Mouse (Mus musculus) megakaryocyte, adult 5-6 weeks (primary cell): ENCODE measurements around the gene Mast4. TPM values are rescaled to one million over a fixed set of nuclear protein-coding genes. Genes with fewer than 3 reads are reported as not detected.
"Not testable (repeated sequence)": the region's sequence is repeated elsewhere in the genome, so short reads cannot be mapped to it uniquely, and the experiment has no call there.

Experiments used
- ATAC-seq: 2 replicates; pipeline ENCODE4 v1.8.0; 2016; ENCODE audit warnings: mild to moderate bottlenecking, inconsistent platforms; ENCODE audit not compliant: poor library complexity, severe bottlenecking
- total RNA-seq, 2 experiments: library from RNA; stranded (forward) in 1 of 2; stranded (reverse) in 1 of 2; fragments of 153-499, 151-499 nt in 1 of 2; fragments of 221-1000, 200-1000 nt in 1 of 2; gene quantifications; 2 replicates each; pipeline versions ENCODE4 v1.2.3 to v1.2.4; 2015 to 2017

Gene Mast4
- total RNA-seq, 2 experiments from 2014 or later, result 0.26 to 1.2 TPM

GRCm38 (mm10) chr13:102768512-102768911 lies 565.8 kb downstream of the Mast4 start:
- ATAC-seq, result no peak

- ATAC-seq, result no peak
Observed at GRCm38 (mm10) chr13:102767110-102767509, 567.2 kb downstream of the Mast4 start.

DNA sequence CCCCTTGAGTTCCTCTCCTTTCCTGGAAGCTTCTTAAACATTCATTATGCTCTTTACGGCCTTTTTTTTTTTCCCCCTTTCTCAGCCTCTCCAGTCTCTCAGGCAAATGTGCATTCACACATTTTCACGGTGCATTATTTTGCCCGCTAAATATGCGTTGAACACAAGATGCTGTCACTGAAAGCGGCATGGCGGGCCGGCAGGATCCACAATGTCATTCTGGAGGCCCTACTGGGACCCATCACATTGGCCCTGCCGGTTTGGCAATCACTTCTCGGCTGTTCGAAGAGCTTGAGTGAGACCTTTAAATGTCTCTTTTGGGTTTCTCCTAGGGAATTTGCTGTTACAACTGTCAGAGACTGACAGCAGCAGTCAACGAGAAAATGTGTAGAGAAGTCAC lies 569.1 kb downstream of the Mast4 start:
- ATAC-seq, result no peak

- ATAC-seq, result no peak
Observed at GRCm38 (mm10) chr13:102764218-102764617, 570.1 kb downstream of the Mast4 start.

GRCm38 (mm10) chr13:102762203-102762602 lies 572.1 kb downstream of the Mast4 start:
- ATAC-seq, result no peak

- ATAC-seq, result no peak
Observed at GRCm38 (mm10) chr13:102761410-102761809, 572.9 kb downstream of the Mast4 start.

DNA sequence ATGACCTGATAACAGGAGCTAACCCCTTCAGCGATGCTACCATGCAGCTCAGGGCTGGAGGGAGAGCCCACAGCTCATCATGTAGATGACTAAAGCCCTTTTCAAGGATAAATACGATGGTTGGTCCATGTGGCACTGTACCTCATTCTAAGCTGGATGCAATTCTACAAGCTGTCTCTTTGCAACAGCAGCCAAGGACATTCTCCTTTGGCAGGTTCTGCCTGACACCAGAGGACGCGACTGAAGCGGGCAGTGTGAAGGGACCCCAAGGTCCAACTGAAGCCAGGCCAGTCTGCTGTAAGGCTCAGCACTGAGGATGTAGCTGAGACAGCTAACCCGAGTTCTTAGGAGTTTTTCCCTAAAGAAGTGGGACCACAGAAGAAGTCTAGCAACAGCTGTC lies 576.3 kb downstream of the Mast4 start:
- no peak for ATAC-seq

DNA sequence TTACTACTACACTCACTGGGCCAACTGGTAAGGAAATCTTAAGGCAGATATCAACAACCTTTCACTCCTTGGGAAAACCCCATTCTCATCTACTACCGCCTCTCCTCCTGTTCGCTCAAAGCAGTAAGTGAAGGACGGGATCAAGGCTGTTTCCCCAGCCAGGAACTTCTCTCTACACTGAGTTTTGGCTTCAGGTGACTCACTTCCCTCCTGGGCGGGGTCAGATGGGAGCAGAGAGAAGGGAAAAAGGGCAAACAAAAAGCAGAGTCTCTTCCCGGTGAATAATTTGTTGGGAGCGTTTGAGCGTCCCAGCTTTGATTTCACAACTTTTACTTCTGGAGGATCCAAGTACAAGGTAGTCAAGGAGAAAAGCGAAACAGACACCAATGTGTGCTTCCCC lies 578.2 kb downstream of the Mast4 start:
- ATAC-seq, result no peak

GRCm38 (mm10) chr13:102755124-102755523 lies 579.2 kb downstream of the Mast4 start:
- no peak for ATAC-seq

- ATAC-seq, result 0 out of 2 replicates have a peak, but pooled peaks have one; percentile 8
Observed at GRCm38 (mm10) chr13:102753714-102754556, 580.4 kb downstream of the Mast4 start.

DNA sequence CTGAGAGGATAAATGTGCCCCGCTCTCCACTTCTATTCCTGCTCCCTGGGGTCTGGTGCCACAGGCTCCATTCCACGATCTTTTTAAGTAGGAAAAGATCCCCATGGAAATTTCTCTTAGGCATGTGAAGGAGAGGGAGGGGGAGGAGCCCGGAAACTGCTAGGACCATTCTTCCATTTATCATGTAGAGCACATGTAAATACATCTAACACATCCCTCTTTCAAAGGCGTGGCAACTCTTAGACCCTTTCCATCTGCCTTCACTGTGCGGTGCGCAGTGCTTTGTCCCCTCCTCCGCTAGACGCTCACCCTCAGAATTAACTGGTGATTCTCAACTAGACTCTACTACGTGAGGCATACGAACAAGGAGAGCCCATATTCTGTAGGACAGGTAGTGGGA lies 584.4 kb downstream of the Mast4 start:
- ATAC-seq, result no peak

- no peak for ATAC-seq
Observed at GRCm38 (mm10) chr13:102749194-102749593, 585.1 kb downstream of the Mast4 start.

DNA sequence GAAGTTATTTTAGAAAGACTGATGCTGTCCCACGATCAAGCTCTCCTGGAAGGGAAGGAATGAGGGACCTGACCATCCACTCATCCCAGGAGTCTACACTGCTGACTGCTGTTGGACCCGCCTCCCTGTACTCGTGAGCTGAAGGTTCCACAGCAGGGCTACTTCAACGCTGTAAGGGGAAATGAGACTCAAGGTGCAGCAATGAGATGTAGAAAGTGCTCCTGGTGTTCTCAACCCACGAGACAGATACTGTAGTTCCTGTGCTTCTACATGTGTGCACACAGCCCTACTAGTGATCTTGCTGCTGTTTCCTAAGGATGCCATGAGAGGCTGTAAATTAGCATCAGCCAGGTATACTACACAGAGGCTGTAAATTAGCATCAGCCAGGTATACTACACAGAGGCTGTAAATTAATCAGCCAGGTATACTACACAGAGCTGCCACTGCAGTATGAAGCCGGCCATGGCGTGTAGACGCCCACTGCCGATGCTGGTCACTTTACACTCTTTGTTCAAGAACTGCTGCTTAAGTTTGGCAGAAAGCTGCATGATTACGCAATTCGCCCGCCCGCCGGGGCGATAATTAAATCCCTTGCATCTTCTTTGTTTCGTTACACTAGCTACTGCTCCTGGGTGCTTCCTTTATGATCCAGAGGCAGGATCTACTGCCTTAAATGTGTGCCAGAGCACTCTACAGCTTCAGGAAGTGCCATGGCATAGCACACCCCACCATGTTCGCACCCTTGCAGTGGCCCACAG lies 587.3 kb downstream of the Mast4 start:
- ATAC-seq, result peak; percentile 61

- no peak for ATAC-seq
Observed at GRCm38 (mm10) chr13:102745626-102746342, 588.5 kb downstream of the Mast4 start.

DNA sequence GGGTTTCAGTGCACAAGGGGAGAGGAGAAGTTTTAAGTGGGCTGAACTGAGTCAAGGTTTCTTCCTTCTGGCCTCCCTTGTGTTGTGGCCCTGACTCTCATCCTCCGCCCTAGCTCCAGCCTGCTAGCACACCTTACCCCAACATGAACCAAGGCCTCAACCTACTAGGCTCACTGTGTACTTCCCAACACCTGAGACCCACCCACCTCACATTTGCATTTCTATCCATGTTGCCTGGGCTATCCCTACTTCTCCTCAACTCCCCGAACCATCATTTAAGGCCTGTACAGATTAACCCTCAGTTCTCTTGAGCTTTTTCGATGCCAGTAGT lies 589.1 kb downstream of the Mast4 start:
- ATAC-seq, result peak; percentile 17; the same call in 1 of the 2 replicates

- peak; percentile 77 for ATAC-seq
Observed at GRCm38 (mm10) chr13:102744481-102745269, 589.6 kb downstream of the Mast4 start.

GRCm38 (mm10) chr13:102739720-102740535 lies 594.4 kb downstream of the Mast4 start:
- ATAC-seq, result no peak

GRCm38 (mm10) chr13:102737811-102738210 lies 596.5 kb downstream of the Mast4 start:
- no peak for ATAC-seq

- ATAC-seq, result no peak
Observed at GRCm38 (mm10) chr13:102733063-102733462, 601.2 kb downstream of the Mast4 start.

DNA sequence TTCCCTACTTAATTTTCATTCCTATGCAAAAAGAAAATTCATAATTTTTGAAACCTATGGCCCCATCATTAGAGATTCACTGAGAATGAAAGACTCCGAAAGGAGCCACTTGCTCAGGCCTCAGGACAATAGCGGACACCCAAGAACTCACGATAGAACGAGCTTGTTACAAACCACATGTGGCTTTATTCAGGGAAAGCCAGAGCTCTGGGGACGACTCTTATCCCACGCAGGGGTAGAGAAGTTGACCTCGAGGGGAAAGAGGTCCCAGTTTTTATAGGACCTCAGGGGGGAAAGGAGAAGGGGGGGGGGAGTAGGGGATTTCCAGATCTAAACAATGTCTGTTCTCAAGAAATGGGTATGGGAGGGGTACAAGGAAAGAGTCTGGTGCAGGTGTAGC lies 605.3 kb downstream of the Mast4 start:
- ATAC-seq, result not testable (repeated sequence)
